Mouse (Mus musculus) lung, embryonic 16.5 days (tissue): Measurements from ENCODE around the gene Brd4. TPM values are rescaled to one million over a fixed set of nuclear protein-coding genes. Genes with fewer than 3 reads are reported as not detected.
A peak's percentile ranks its signal among the peaks of the same experiment; 100 is the strongest.

Experiments used
- ATAC-seq: fragments of 200-750 bp; cut with Nextera tagmentation; 2 replicates; pipeline ENCODE4 v1.8.0; 2017; ENCODE audit warnings: low read depth, mild to moderate bottlenecking, moderate library complexity
- H3K27ac ChIP-seq: fragments of 300-500 bp; sonication (generic); 2 replicates; pipeline ENCODE4 v1.5.1; 2014; ENCODE audit warnings: mild to moderate bottlenecking, control low read depth, low read length
- H3K27me3 ChIP-seq: fragments of 300-500 bp; sonication (generic); 2 replicates; pipeline ENCODE4 v1.6.1; 2014; ENCODE audit warnings: low read depth, low read length, mixed read lengths; ENCODE audit not compliant: control insufficient read depth, insufficient read depth
- H3K36me3 ChIP-seq: fragments of 300-500 bp; sonication (generic); 2 replicates; pipeline ENCODE4 v1.6.1; 2014; ENCODE audit warnings: low read length; ENCODE audit not compliant: control insufficient read depth, insufficient read depth
- H3K4me1 ChIP-seq: fragments of 300-500 bp; sonication (generic); replicated peaks from 2 replicates; pipeline ENCODE4 v1.6.1; 2014; ENCODE audit warnings: low read length, mixed read lengths; ENCODE audit not compliant: control insufficient read depth, insufficient read depth
- H3K4me2 ChIP-seq: fragments of 300-500 bp; sonication (generic); 2 replicates; pipeline ENCODE4 v1.6.1; 2014; ENCODE audit warnings: low read depth, low read length, control low read depth
- H3K4me3 ChIP-seq: fragments of 300-500 bp; sonication (generic); 2 replicates; pipeline ENCODE4 v1.5.1; 2014; ENCODE audit warnings: mild to moderate bottlenecking, low read length, control low read depth
- H3K9ac ChIP-seq: fragments of 300-500 bp; sonication (generic); 2 replicates; pipeline ENCODE4 v1.6.1; 2014; ENCODE audit warnings: low read length, control low read depth
- H3K9me3 ChIP-seq: fragments of 300-500 bp; sonication (generic); 2 replicates; pipeline ENCODE4 v1.6.1; 2016; ENCODE audit warnings: low read length; ENCODE audit not compliant: control insufficient read depth
- WGBS: fragments of 180-500 bp; shearing (Covaris S2); extraction: QIAGEN DNeasy Blood & Tissue Kit; methylation state at CpG from one replicate; pipeline ENCODE4 v1.1.7; 2014; 5-methylcytosine and 5-hydroxymethylcytosine counted together
- polyA plus RNA-seq: library from polyadenylated mRNA; unstranded; fragments of >200 nt; fragmentation: Nextera tagmentation; extraction: Ambion mirVana; gene quantifications from 2 replicates; pipeline ENCODE4 v1.2.1, GENCODE M21; 2015

The Brd4 gene
- polyA plus RNA-seq, 1 experiment from 2014 or later: 83.2 TPM

DNA sequence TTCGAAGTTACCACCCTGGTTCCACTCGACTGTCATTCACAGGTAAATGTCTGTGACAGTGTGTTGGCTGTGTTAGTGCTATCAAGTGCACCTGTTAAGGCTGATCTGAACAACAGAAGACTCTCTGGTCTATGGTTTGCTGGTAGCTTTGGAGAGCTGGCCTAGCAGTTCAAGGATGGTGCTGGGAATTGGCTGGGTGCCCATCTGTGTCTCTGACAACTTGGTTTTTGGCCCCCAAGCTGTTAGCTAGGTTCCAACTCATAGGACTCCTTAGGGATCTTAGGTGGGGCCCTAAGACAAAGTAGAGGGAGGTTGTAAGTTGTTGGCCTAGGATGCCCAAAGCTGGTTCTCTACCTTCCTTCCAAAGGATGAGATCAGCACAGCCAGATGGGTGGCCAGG lies 84.7 kb downstream of the Brd4 start:
- Histone ChIP-seq H3K27ac (no peak overlapping the region), H3K4me2 (no peak overlapping the region), H3K27me3 (no peaks in the 10 kb centered on the region), H3K9me3 (no peaks in the 10 kb centered on the region), H3K9ac (no peak overlapping the region), H3K4me1 (no peaks in the 10 kb centered on the region), H3K4me3 (no peak overlapping the region), H3K36me3 (peaks cover 61% of the 10 kb centered on the region)
- no peak for ATAC-seq
- 88% methylated on average over 2 of the region's 2 CpGs for WGBS

DNA sequence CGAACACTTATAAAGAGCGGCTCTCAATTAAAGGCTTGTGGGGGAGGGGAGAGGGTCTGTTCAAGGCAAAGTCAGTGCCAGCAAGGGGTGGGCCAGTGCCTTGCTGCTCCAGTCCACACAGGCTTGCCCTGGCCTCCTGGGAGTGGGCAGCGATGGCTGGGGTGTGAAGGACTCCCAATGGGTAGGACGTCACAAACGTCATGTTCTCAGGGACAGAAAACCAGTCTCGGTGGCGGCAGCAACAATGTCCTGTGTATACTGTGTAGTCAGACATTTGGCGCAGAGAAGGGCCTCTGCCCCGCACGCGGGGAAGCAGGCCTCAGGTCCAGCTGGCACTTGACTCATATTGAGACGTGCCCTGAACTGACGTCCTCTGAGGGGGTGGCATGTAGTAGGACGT lies 87.4 kb downstream of the Brd4 start:
- H3K36me3 ChIP-seq: peaks cover 48% of the 10 kb centered on the region
- H3K4me3 ChIP-seq: no peak overlapping the region
- H3K4me1 ChIP-seq: no peaks in the 10 kb centered on the region
- H3K27ac ChIP-seq: no peak overlapping the region
- H3K9ac ChIP-seq: no peak overlapping the region
- no peak overlapping the region for H3K4me2 ChIP-seq
- no peak for ATAC-seq
- WGBS: 83% methylated on average over 14 of the region's 14 CpGs
- no peaks in the 10 kb centered on the region for H3K9me3 ChIP-seq
- no peaks in the 10 kb centered on the region for H3K27me3 ChIP-seq

DNA sequence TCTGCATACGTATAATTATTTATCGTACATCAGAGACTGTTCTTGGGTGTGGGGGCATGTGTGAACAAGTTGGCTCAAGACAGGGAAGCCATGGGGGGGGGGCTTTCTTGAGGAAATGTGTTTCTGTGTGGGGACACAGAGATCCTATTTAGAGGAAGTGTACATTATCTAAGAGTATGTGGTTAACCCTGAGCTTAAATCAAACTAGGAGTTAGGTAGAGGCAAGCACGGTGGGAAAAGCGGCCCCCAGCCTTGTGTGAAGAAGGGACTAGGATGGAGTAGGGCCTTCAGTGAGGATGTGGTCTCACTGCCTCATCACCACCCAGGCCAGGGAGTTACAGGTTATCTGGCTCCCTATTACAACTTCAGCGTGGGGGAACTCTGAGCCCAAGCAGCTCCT lies 88.8 kb downstream of the Brd4 start:
- Histone ChIP-seq H3K27ac (no peak overlapping the region), H3K36me3 (peaks cover 41% of the 10 kb centered on the region), H3K9me3 (no peaks in the 10 kb centered on the region), H3K4me3 (no peak overlapping the region), H3K27me3 (no peaks in the 10 kb centered on the region), H3K4me2 (no peak overlapping the region), H3K9ac (no peak overlapping the region), H3K4me1 (no peaks in the 10 kb centered on the region)
- ATAC-seq: no peak
- WGBS: 85% methylated on average over 5 of the region's 5 CpGs

DNA sequence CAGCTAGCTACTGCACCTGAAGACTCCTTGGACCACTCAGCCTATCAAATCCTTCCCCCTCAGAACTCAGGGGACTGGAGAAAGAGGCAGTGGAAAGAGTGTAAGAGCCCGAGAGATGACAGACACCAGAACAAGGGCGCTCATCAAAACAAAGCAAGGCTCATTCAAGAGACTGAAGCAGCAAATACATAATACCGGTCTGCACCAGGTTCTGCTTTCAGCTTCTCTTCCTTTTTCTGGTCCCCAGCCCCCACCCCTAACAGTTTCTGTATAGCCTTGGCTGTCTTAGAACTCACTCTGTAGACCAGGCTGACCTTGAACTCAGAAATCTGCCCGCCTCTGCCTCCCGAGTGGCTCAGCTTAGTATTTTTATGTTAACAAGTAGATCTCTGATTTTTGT lies 91.5 kb downstream of the Brd4 start:
- 77% methylated on average over 5 of the region's 5 CpGs for WGBS
- Histone ChIP-seq H3K27me3 (peaks cover 12% of the 10 kb centered on the region; the same call in 1 of the 2 replicates), H3K4me3 (no peak overlapping the region), H3K4me2 (no peak overlapping the region), H3K27ac (no peak overlapping the region), H3K9me3 (no peaks in the 10 kb centered on the region), H3K9ac (no peak overlapping the region), H3K4me1 (peaks cover 14% of the 10 kb centered on the region; the same call in 1 of the 2 replicates), H3K36me3 (peaks cover 16% of the 10 kb centered on the region)
- ATAC-seq: no peak

DNA sequence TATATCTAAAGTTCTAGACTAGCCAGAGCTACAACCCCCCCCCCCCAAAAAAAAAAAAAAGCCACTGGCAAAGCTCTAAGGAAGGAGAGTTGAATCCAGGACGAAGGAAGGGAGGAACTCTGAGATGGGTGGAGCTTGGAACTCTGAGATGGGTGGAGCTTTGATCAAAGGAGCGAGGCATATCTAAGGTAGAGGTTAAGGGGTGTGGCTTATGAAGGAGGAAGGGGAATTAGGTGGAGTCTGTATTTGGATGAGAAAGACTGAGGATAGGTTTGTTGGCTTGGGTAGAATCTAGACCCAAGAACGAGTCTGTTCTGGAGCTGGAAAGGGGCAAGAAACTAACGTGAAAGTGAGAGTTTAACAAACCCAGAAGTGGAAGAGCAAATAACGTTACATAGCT lies 94.7 kb downstream of the Brd4 start:
- peaks cover 12% of the 10 kb centered on the region; the same call in 1 of the 2 replicates for H3K27me3 ChIP-seq
- H3K4me2 ChIP-seq: peak overlapping the region; percentile 71
- WGBS: 6% methylated on average over 5 of the region's 5 CpGs
- no peak overlapping the region for H3K4me3 ChIP-seq
- H3K27ac ChIP-seq: no peak overlapping the region
- no peak overlapping the region for H3K9ac ChIP-seq
- H3K4me1 ChIP-seq: peaks cover 14% of the 10 kb centered on the region; the same call in 1 of the 2 replicates
- ATAC-seq: peak; percentile 51; the same call in 1 of the 2 replicates
- H3K9me3 ChIP-seq: no peaks in the 10 kb centered on the region
- no peaks in the 10 kb centered on the region for H3K36me3 ChIP-seq

DNA sequence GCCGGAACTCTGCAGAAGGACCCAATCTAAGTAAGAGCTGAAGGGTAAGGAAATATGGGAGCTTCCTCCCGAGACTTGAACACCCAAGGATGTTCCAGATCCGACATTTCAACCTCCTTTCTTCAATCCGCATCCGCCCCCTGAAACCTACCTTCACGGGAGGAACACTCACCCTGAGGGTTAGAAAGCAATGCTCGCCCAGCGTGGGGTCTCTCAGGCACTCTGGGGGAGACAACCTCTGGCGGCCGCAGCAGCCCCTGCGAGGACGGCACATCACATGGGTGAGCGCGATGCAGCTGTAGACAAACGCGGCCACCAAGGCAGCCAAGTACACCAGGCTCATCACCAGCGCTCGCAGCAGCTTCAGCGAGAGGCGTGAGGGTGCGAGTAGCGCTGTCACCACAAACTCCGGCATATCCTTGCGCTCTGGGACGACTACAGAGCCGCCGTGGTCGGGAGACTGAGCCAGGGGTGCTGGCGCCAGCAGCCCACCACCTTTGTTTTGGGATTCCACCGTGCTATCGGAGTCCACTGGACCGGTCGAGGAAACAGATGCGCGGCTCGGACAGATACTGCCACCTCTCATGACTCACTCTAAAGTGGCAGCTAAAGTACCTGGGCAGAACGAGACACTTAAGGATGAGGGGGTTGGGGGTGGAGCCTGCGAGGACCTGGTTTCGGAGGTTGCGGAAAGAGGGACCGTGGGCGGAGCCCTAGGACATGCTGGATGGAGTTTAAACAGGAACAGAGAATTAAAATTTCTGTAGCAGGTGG lies 95.5 kb downstream of the Brd4 start, which contains the start of gene Ephx3:
Gene Ephx3, minus strand, starts transcription at position 687 of the 774 bp plus-strand sequence.
- Histone ChIP-seq H3K4me1 (peaks cover 14% of the 10 kb centered on the region; the same call in 1 of the 2 replicates), H3K4me2 (peak within 1 kb of the TSS; percentile 71), H3K36me3 (no peaks in the 10 kb centered on the region), H3K4me3 (peak within 1 kb of the TSS; percentile 42), H3K9me3 (no peaks in the 10 kb centered on the region), H3K9ac (peak within 1 kb of the TSS; percentile 45), H3K27me3 (peaks cover 12% of the 10 kb centered on the region; the same call in 1 of the 2 replicates), H3K27ac (no peak within 1 kb of the TSS)
- peak; percentile 59 for ATAC-seq
- WGBS: 7% methylated on average over 42 of the region's 42 CpGs

DNA sequence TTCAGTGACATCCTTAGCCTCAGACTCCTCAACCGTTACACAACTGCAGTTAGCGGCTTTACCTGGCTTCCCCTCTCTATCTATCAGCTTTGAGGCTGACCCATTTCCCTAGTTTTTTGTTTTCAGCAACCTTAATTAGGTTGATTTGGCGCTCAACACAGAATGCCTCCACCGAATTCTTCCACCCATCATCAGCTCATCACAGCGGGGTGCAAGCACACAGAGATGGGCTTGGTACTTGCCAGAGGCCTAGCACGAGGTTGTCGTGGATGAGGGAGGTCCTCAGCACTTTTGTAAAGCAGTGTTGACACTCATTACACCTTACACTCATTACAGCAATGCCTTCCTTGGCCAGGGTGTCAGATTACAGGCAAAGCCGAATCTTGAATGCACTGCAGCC lies 101.5 kb downstream of the Brd4 start:
- no peaks in the 10 kb centered on the region for H3K36me3 ChIP-seq
- WGBS: 39% methylated on average over 8 of the region's 8 CpGs
- H3K9ac ChIP-seq: no peak overlapping the region
- H3K9me3 ChIP-seq: no peaks in the 10 kb centered on the region
- no peak overlapping the region for H3K27ac ChIP-seq
- no peak for ATAC-seq
- no peaks in the 10 kb centered on the region; the same call in 1 of the 2 replicates for H3K4me1 ChIP-seq
- H3K4me2 ChIP-seq: no peak overlapping the region
- H3K27me3 ChIP-seq: peaks cover under 1% of the 10 kb centered on the region; the same call in 1 of the 2 replicates
- H3K4me3 ChIP-seq: no peak overlapping the region

DNA sequence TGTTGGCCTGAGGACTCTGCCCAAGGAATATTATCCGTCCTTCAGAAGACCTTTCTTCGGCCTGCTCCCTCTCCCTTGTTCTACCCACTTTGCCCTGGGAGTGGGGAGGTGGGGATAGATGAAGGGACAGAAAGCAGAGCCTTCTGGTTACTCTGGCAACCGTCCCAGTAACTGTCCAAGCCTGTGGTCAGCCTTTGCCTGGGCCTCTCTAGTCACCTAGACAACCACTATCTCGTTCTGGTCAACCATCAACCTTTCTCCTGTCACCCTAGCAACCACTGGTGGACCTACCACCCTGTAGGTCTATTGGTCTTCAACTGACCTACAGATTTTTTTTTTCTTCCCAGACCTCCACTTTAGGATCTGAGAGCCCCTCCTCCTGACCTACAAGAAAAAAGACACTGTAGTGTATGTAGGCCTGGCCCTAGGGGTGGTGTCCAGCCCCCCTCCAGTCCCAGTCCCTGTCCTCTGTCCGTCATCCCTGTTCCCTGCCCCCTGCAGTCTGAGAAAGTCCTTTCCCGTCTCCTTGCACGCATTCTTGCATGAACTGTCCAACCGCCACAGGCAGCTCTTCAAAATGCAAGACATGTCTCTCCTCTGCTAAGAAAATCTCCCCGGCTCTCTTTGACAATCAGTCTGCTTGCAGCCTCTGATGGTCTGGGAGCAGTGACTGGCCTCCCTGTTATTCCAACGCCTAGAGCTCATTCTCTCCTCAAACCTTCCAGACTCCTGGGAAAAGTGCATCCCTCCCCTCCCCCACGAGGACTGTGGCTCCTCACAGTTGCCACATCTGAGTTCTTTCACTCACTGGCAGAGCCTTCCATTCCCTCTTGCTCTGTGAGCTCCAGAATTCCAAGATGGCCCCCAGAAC lies 104.7 kb downstream of the Brd4 start:
- no peaks in the 10 kb centered on the region for H3K36me3 ChIP-seq
- H3K4me1 ChIP-seq: no peaks in the 10 kb centered on the region; the same call in 1 of the 2 replicates
- H3K27me3 ChIP-seq: no peaks in the 10 kb centered on the region
- H3K4me3 ChIP-seq: no peak overlapping the region
- 0 out of 2 replicates have a peak overlapping the region, but pooled peaks have one; percentile 7 for H3K27ac ChIP-seq
- H3K4me2 ChIP-seq: no peak overlapping the region
- no peak overlapping the region for H3K9ac ChIP-seq
- peak; percentile 47; the same call in 1 of the 2 replicates for ATAC-seq
- H3K9me3 ChIP-seq: no peaks in the 10 kb centered on the region
- 26% methylated on average over 11 of the region's 11 CpGs for WGBS

DNA sequence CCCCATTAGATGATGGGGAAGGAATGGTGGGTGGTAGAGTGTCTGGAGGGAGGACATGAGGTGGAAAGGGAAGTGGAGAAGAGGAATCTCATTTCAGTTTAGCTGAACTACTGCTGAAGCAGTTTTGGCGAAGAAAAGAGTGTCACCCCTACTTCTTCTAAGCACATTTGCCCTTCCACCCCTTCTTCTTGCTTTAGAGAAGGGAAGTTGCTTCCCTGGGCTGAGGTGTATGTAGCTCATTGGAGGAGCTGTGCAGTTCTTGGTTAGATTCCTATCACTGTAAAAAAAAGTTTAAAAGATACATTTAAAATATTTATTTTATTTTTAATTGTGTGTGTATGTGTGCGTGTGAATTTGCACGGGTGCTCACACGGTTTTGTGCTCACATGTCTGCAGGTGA lies 107.6 kb downstream of the Brd4 start:
- no peak overlapping the region for H3K27ac ChIP-seq
- no peak overlapping the region for H3K4me3 ChIP-seq
- H3K4me1 ChIP-seq: no peaks in the 10 kb centered on the region; the same call in 1 of the 2 replicates
- no peak for ATAC-seq
- 78% methylated on average over 4 of the region's 4 CpGs for WGBS
- H3K9ac ChIP-seq: no peak overlapping the region
- H3K9me3 ChIP-seq: no peaks in the 10 kb centered on the region
- H3K36me3 ChIP-seq: no peaks in the 10 kb centered on the region
- no peak overlapping the region for H3K4me2 ChIP-seq
- no peaks in the 10 kb centered on the region for H3K27me3 ChIP-seq
